Mouse (Mus musculus): ENCODE results near the gene Mup14. TPM values are rescaled to one million over a fixed set of nuclear protein-coding genes. Genes with fewer than 3 reads are reported as not detected.
"Not testable (repeated sequence)": the region's sequence is repeated elsewhere in the genome, so short reads cannot be mapped to it uniquely, and the experiment has no call there.

Gene Mup14
- not detected in 2 replicates for polyA plus RNA-seq (2012; rRNA removed)

GRCm38 (mm10) chr4:61303900-61304299, at the start of gene Mup14:
Mup14 (minus strand) TSS chr4:61304000.
- not testable (repeated sequence) for H3K27ac ChIP-seq (ENCODE audit: insufficient read depth, low read length); H3K4me3 ChIP-seq (replicated peaks; ENCODE audit: insufficient read depth, low read depth, low read length); H3K27me3 ChIP-seq (ENCODE audit: control insufficient read depth, insufficient read depth, low read length); H3K4me1 ChIP-seq (ENCODE audit: control insufficient read depth, insufficient read depth, low read length); DNase-seq
- WGBS, result 89% methylated on average over 6 of the region's 6 CpGs

GRCm38 (mm10) chr4:61338108-61338507, 34.3 kb upstream of the Mup14 start:
- DNase-seq; H3K4me3 ChIP-seq (replicated peaks; ENCODE audit: insufficient read depth, low read depth, low read length); H3K27me3 ChIP-seq (ENCODE audit: control insufficient read depth, insufficient read depth, low read length); H3K27ac ChIP-seq (ENCODE audit: insufficient read depth, low read length); H3K4me1 ChIP-seq (ENCODE audit: control insufficient read depth, insufficient read depth, low read length): not testable (repeated sequence)
- 60% methylated on average over 3 of the region's 5 CpGs for WGBS

Other genes with a start within 250 kb of the Mup14 start
- gene Mup13, start 75.7 kb downstream of the Mup14 start, polyA plus RNA-seq (2012; rRNA removed), result not detected in 2 replicates
- gene Mup15, start 135.7 kb upstream of the Mup14 start, polyA plus RNA-seq (2012; rRNA removed), result not detected in 2 replicates
- not detected in 2 replicates for gene Mup16, start 215.5 kb upstream of the Mup14 start, polyA plus RNA-seq (2012; rRNA removed)

Data from cerebellum, adult 2 months (tissue).